Mouse (Mus musculus) left cerebral cortex, postnatal 25 days (tissue): Measurements from ENCODE around the gene Slamf9. TPM values are rescaled to one million over a fixed set of nuclear protein-coding genes. Genes with fewer than 3 reads are reported as not detected.

Experiments used
- DNase-seq, 2 experiments: peaks; one replicate each; pipeline ENCODE4 v3.0.0; 2022; ENCODE audit warnings: low spot score in 2 of 2, mixed read lengths in 1 of 2
- intact Hi-C: fragments of 180-260 bp; cut with DNase I; formaldehyde crosslinking; loops from one replicate; pipeline ENCODE4 v1.15.1; 2025
- total RNA-seq, 2 experiments: library from RNA; stranded (reverse); gene quantifications; 2 replicates each; pipeline ENCODE4 v1.2.3; 2021

Slamf9 gene
- total RNA-seq, 2 experiments from 2014 or later, result 0.41 to 0.46 TPM

DNA sequence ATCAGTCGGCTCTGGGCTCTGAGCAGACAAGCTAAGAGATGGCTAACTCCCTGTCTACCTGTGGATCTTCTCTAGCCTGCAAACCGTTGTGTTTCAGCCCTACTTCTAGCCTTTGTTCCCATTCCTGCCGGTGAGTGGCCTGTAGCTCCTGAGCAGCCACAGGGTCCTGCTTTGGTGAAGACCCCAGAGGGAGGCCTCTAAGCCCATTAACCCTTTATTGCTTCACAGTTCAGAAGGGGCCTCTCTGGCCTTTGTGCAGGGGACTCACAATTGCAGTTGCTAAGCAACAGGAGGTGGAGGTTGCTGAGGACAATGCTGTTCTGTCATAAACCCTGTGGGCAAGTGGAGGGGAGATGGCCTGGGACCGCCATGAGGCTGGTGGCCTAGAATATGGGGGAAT is 11.1 kb downstream of the Slamf9 start:
- intact Hi-C loops, result no loop called here

DNA sequence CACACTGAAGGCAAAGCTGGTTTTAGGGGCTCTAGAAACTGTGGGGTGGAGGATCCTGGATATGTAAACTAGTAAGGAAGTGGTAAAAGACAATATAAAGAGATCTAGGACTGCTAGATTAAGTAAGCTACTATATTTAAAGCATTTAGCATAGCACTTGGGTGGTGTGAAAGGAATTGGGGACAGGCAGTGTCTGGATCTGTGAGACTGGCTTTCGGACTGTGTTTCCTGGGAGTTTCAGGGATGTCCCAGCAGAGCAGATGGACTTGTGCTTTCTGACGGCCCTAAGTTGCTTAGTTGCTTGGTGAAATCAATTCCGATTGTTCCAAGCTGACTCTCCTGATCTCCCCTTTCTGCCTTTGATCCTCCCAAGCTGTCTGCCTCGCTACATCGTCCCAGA is 11.5 kb downstream of the Slamf9 start:
- intact Hi-C loops, result no loop called here
- no peak for DNase-seq

More for the DNA sequence above, 11.1 kb downstream of the Slamf9 start:
- no peak for DNase-seq

DNA sequence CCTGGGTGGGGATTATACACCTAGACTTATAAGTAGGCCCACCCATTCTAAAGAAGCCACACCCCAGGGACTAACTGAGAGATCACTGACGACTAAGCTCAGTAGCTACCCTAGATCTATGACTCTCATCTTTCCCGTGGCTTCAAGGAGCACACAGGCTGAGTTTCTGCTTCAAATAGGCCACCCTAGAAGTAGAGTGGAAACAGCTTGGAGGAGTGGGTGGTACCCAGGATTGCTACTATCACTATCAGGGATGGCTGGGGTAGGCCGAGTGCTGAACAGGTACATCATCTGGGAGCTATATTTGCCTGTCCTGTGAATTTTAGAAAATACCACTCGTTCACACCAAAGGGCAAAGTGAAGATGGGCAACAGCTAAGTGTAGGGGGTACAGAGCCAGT is 12.7 kb downstream of the Slamf9 start:
- intact Hi-C loops, result no loop called here
- DNase-seq, result peak in 1 of 2 experiments; percentile 60

GRCm38 (mm10) chr1:172488831-172489230 is 13.7 kb downstream of the Slamf9 start:
- no peak for DNase-seq
- intact Hi-C loops, result no loop called here

DNA sequence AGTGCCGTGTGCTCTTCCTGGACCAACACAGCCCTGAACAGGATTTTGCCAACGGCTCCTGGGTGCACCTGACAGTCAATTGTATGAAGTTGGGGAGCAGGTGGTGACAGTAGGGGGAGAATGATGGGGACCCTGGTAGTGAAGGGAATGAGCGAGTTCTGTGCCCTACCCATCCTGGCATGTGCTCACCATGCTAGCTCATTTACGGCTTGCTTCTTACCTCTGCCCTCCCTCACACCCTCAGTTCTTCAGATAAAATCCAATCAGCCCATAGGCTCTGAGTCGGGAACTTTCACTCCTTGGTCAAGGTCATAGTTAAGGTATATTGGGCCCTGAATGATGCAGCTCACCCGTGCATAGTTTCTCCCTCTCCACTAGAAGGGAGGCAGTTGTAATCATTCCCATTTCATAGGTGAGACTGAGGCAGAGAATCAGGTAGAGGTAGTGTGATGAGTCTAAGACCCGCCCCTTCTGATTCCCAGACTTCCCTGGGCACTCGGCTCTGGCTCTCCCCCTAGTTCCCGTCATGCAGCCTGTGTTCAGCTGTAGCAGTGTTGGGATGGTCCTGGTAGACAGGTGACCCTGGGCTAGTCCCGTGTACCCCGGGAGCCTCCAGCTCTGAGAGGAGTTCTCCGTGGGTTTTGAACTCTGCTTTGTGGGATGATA is 14.6 kb downstream of the Slamf9 start:
- intact Hi-C loops, result loop anchor here (1.0 kb wide), 1 partner anchor 77 kb away; no protein-coding TSS in a partner anchor
- DNase-seq, result no peak

DNA sequence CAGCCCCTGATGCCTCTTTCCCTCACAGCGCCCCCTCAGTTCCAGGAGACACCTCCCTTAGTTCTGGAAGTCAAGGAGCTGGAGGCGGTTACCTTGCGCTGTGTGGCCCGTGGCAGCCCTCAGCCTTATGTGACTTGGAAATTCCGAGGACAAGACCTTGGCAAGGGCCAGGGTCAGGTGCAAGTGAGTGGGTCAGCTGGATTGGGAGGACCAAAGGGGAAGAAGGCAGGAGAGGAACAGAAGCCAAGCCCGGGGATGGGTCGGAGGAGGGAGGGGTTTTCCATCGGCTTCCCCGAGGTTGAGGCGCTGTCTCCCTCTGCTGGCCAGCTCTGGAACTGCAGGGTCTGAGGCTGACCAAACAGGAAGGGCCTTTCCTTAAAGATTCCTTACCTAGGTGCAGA is 15.1 kb downstream of the Slamf9 start:
- DNase-seq, result peak; percentile 86 to 89
- intact Hi-C loops, result loop anchor here (1.0 kb wide), 1 partner anchor 78 kb away; no protein-coding TSS in a partner anchor

- DNase-seq, result no peak
- intact Hi-C loops, result no loop called here
Measured at GRCm38 (mm10) chr1:172492047-172492446, 16.9 kb downstream of the Slamf9 start.

DNA sequence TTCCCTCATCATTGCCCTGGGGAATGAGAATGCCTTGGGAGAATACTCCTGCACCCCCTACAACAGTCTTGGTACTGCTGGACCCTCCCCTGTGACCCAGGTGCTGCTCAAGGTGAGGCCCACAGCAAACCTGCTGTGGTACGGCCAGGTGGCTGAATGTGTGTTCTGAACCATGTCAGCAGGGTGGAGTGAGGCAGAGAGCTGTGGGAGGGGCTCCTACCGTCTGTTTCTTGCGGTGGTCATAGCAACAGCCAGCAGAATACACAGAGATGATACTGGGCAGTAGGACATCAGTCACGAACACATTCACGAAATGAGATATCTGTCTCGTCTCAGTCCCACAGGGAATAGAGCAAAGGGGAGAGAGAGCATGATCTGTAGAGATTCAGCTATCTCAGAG is 18.4 kb downstream of the Slamf9 start:
- DNase-seq, result no peak
- intact Hi-C loops, result no loop called here

- intact Hi-C loops, result no loop called here
Measured at GRCm38 (mm10) chr1:172496030-172496429, 20.9 kb downstream of the Slamf9 start.

DNA sequence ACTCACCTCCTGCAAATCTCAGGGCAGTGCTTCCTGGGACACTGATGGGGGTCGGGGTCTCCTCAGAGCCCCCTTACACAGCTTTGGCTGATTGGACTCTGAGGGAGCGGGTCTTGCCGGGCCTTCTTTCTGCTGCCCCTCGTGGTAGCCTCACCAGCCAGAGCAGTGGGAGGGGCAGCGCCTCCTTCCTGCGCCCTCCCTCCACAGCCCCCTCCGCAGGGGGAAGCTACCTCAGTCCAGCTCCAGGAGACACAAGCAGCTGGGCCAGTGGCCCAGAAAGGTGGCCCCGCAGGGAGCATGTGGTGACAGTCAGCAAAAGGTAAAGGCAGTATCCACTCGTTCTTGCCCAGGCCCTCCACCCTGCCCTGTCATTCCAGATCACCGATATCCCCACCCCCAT is 22.3 kb downstream of the Slamf9 start:
- no peak for DNase-seq
- intact Hi-C loops, result no loop called here

More at GRCm38 (mm10) chr1:172496030-172496429, 20.9 kb downstream of the Slamf9 start:
- no peak for DNase-seq

- no peak for DNase-seq
- intact Hi-C loops, result no loop called here
Measured at GRCm38 (mm10) chr1:172499765-172500441, 24.7 kb downstream of the Slamf9 start, which contains the start of gene Tagln2. Gene Tagln2 (plus strand): TSS chr1:172500047.

GRCm38 (mm10) chr1:172500451-172501370 is 25.6 kb downstream of the Slamf9 start:
- DNase-seq, result no peak
- intact Hi-C loops, result no loop called here

DNA sequence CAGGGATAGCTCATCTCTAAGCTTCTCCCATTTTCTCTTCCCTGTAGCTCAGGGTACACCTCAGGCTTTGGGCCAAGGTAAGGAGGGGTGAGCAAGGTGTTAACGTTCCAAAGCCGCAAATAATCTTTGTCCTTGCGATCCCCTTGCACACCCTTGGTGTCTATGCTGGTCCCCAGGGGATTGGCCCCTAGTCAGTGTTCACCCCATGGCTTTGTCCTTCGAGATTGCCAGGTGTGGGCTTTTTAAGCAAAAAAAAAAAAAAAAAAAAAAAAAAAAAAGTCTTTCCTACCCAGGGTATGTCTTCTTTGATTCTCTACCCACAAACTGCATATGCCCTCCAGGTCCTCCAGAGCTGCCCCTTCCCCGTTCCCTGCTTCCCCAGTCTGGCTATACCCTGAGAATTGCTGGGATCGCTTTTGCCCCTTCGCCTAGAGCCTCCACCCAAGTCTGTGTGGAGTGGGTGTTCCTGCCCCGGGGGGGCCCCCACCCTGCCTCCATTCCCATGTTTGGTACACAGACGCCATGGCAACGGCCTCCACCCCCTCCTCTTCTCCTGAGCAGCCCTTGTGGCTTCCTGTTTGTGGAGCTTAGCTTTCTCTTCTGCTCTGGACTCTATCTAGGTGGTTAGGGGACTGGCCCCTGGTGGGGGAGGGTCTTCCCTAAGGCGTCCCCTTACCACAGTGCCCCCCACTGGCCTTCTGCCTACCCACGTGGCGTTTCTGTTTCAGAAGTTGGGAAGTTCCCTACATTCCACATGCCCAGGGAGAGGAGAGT is 26.4 kb downstream of the Slamf9 start:
- no peak for DNase-seq
- intact Hi-C loops, result no loop called here

DNA sequence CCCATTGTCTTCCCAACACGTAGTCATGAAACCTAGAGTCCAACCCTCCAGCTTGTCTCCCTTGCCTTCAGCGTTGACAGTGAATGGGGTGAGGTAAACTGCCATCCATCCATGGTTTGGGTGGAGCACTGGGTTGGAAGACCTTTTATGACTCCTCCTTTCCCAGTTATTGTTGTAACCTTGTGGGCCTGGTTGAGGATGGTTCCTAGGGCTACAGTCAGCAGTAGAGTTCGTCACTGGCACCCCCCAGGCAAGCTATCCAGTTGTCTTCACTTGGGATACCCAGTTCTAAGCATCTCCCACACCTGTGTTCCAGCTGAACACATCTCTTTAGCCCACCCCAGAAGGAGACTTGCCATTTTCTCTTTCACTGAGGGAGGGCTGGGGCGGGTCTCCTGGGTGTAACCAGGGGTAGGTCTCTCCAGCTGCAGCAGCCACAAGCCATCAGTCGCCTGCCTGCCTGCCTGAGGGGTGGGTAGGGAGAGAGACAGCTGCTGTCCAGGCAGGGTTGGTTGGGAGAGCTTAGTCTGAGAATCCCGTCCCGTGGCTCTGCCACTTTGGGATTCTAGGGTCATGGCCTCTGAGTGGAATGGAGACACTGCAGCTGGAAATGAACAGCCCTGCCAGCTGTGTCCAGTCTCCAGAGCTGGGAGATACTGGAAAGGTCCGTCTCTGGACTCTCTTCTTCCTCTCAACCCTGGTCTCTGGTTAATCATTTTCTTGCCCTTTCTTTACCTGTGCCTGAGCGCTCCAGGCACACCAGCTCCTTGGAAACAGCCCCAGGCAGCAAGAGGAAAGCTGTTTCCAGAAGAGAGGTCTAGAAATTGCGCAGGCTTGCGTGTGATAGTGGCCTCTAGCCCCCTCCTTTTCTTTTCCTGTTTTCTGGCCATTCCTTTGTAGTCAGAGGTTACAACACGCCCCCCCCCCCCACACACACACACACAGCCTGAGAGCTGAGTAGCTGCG is 27.3 kb downstream of the Slamf9 start:
- intact Hi-C loops, result no loop called here
- no peak for DNase-seq

DNA sequence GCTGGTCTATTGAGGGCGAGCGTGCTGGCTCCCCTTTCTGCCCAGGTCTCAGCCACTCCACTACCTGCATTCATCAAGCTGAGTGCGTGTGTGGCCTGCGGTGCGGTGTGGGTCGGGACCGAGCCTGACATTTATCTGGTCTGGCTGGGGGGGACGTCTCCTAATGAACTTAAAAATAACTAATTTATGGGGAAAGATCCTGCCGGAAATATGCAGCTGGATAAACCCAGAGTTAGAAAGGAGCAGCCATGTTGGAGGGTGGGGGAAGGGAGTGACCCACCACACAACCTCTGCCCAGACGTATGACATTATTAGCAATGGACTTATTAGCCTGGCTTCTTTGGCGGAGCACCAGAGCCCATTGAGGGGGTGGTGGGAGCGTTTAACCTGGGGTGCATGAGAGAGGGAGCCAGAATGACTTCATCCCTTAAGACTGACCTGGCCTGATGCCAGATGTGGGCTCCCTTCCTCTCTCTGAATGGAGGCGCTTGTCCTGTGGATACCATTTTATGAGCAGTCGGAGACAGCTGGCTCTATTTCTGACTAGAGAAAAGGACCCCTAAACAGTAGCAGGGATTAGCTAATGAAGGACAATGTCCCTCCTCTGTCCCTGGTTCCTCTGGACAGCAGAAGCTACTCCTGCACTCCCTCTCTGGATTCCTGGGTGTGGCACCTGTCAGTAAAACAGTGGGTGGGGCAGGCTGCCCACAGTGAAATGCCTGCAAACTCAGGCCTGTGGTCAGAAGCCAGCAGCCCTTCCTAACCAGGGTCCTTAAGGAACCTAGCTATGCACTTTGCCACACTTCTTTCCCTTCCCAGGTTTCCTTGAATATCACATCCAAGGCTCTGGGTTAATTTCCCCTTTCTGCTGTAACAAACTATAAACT is 28.2 kb downstream of the Slamf9 start:
- intact Hi-C loops, result no loop called here
- no peak for DNase-seq

- intact Hi-C loops, result no loop called here
- no peak for DNase-seq
Measured at GRCm38 (mm10) chr1:172504756-172505155, 29.6 kb downstream of the Slamf9 start.

- intact Hi-C loops, result no loop called here
- no peak for DNase-seq
Measured at GRCm38 (mm10) chr1:172507001-172507400, 31.8 kb downstream of the Slamf9 start.
